Mouse (Mus musculus) G1E (cell line): ENCODE data around the gene Muc5b.

Experiments used
- CTCF ChIP-seq: IDR thresholded peaks from 2 replicates; pipeline ENCODE4 v1.5.1; 2012; ENCODE audit warnings: low read depth, low read length, inconsistent platforms, mixed read lengths
- POLR2AphosphoS5 ChIP-seq: IDR thresholded peaks from 2 replicates; pipeline ENCODE4 v1.6.1; 2012; ENCODE audit warnings: low read depth, low read length, inconsistent platforms; ENCODE audit not compliant: insufficient replicate concordance

DNA sequence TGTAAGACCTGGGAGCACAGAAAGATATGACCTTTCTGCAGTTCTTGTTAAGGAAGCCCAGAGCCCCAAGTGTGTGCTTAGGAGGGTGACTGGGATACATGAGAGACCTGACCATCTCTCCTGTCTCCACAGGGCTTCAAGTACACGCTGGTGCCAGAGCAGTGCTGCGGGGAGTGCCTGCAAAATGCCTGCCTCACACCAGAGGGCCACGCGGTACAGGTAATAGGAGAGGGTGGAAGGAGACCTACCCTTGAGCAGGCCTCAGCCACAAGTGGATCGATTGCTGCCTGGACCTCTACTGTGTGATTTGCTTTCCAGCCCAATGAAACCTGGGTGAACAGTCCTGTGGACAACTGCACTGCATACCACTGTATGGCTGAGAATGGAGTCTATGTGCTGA lies 31.7 kb downstream of the Muc5b start:
- no peak for TF ChIP-seq CTCF
- TF ChIP-seq POLR2AphosphoS5 = no peak
